Mouse (Mus musculus): ENCODE data around the gene Il4i1. TPM values are rescaled to one million over a fixed set of nuclear protein-coding genes. Genes with fewer than 3 reads are reported as not detected.

The Il4i1 gene
- total and polyA plus RNA-seq, 2 experiments from 2014 or later = 0.62 TPM; not detected in 1

- H3K27me3 ChIP-seq (ENCODE audit: insufficient read depth, low read length) = no peaks in the 10 kb centered on the region
- no peak overlapping the region for H3K9ac ChIP-seq (replicated peaks; ENCODE audit: low read length, poor library complexity, severe bottlenecking)
- no peak for TF ChIP-seq CTCF (IDR thresholded peaks at IDR 0.05)
- no peak overlapping the region for H3K4me3 ChIP-seq (ENCODE audit: low read depth, low read length)
- no peak overlapping the region for H3K27ac ChIP-seq (ENCODE audit: low read depth, low read length)
- H3K9me3 ChIP-seq (ENCODE audit: low read length) = no peaks in the 10 kb centered on the region
- H3K4me2 ChIP-seq (ENCODE audit: low read depth, low read length, poor library complexity, severe bottlenecking) = no peak overlapping the region
- ATAC-seq (ENCODE audit: low FRiP score) (no peak), DNase-seq (ENCODE audit: low spot score) (no peak)
- peaks cover 13% of the 10 kb centered on the region; the same call in 1 of the 2 replicates for H3K4me1 ChIP-seq (ENCODE audit: insufficient read depth, low read length)
- WGBS = 93% methylated on average over 12 of the region's 12 CpGs
- H3K36me3 ChIP-seq (ENCODE audit: insufficient read depth, low read length) = peaks cover 8% of the 10 kb centered on the region
Observed at GRCm38 (mm10) chr7:44851625-44852234, 35.5 kb downstream of the Il4i1 start.

GRCm38 (mm10) chr7:44852259-44853027 is 36.3 kb downstream of the Il4i1 start:
- Histone ChIP-seq H3K36me3 (ENCODE audit: insufficient read depth, low read length) (peaks cover 6% of the 10 kb centered on the region; the same call in 1 of the 2 replicates), H3K9me3 (ENCODE audit: low read length) (no peaks in the 10 kb centered on the region), H3K27ac (ENCODE audit: low read depth, low read length) (no peak overlapping the region), H3K4me3 (ENCODE audit: low read depth, low read length) (no peak overlapping the region), H3K4me2 (ENCODE audit: low read depth, low read length, poor library complexity, severe bottlenecking) (no peak overlapping the region), H3K9ac (replicated peaks; ENCODE audit: low read length, poor library complexity, severe bottlenecking) (no peak overlapping the region), H3K27me3 (ENCODE audit: insufficient read depth, low read length) (no peaks in the 10 kb centered on the region), H3K4me1 (ENCODE audit: insufficient read depth, low read length) (peaks cover 10% of the 10 kb centered on the region; the same call in 1 of the 2 replicates)
- ATAC-seq (ENCODE audit: low FRiP score) (no peak), DNase-seq (ENCODE audit: low spot score) (no peak)
- no peak for TF ChIP-seq CTCF (IDR thresholded peaks at IDR 0.05)
- WGBS = 92% methylated on average over 35 of the region's 36 CpGs

GRCm38 (mm10) chr7:44853065-44853464 is 36.9 kb downstream of the Il4i1 start:
- Histone ChIP-seq H3K9me3 (ENCODE audit: low read length) (no peaks in the 10 kb centered on the region), H3K4me2 (ENCODE audit: low read depth, low read length, poor library complexity, severe bottlenecking) (no peak overlapping the region), H3K27me3 (ENCODE audit: insufficient read depth, low read length) (no peaks in the 10 kb centered on the region), H3K4me1 (ENCODE audit: insufficient read depth, low read length) (peaks cover 8% of the 10 kb centered on the region; the same call in 1 of the 2 replicates), H3K9ac (replicated peaks; ENCODE audit: low read length, poor library complexity, severe bottlenecking) (0 out of 2 replicates have a peak overlapping the region, but pooled peaks have one; percentile 33), H3K36me3 (ENCODE audit: insufficient read depth, low read length) (peaks cover 6% of the 10 kb centered on the region; the same call in 1 of the 2 replicates), H3K4me3 (ENCODE audit: low read depth, low read length) (no peak overlapping the region), H3K27ac (ENCODE audit: low read depth, low read length) (no peak overlapping the region)
- no peak for DNase-seq (ENCODE audit: low spot score)
- WGBS = 96% methylated on average over 2 of the region's 2 CpGs
- no peak for TF ChIP-seq CTCF (IDR thresholded peaks at IDR 0.05)
- no peak for ATAC-seq (ENCODE audit: low FRiP score)

- TF ChIP-seq CTCF (IDR thresholded peaks at IDR 0.05) = no peak
- H3K27ac ChIP-seq (ENCODE audit: low read depth, low read length) = peak overlapping the region; percentile 77
- 28% methylated on average over 26 of the region's 26 CpGs for WGBS
- H3K4me1 ChIP-seq (ENCODE audit: insufficient read depth, low read length) = peaks cover 12% of the 10 kb centered on the region; the same call in 1 of the 2 replicates
- peak overlapping the region; percentile 32 for H3K4me3 ChIP-seq (ENCODE audit: low read depth, low read length)
- H3K9me3 ChIP-seq (ENCODE audit: low read length) = no peaks in the 10 kb centered on the region
- peaks cover 6% of the 10 kb centered on the region; the same call in 1 of the 2 replicates for H3K36me3 ChIP-seq (ENCODE audit: insufficient read depth, low read length)
- H3K9ac ChIP-seq (replicated peaks; ENCODE audit: low read length, poor library complexity, severe bottlenecking) = peak overlapping the region; percentile 48; the same call in 1 of the 2 replicates
- H3K27me3 ChIP-seq (ENCODE audit: insufficient read depth, low read length) = no peaks in the 10 kb centered on the region
- peak overlapping the region; percentile 62 for H3K4me2 ChIP-seq (ENCODE audit: low read depth, low read length, poor library complexity, severe bottlenecking)
- ATAC-seq (ENCODE audit: low FRiP score) (no peak), DNase-seq (ENCODE audit: low spot score) (no peak)
Observed at GRCm38 (mm10) chr7:44853596-44854355, 37.6 kb downstream of the Il4i1 start.

GRCm38 (mm10) chr7:44854356-44855031 is 38.3 kb downstream of the Il4i1 start:
- peaks cover 6% of the 10 kb centered on the region; the same call in 1 of the 2 replicates for H3K36me3 ChIP-seq (ENCODE audit: insufficient read depth, low read length)
- peak overlapping the region; percentile 77 for H3K27ac ChIP-seq (ENCODE audit: low read depth, low read length)
- peak overlapping the region; percentile 48 for H3K9ac ChIP-seq (replicated peaks; ENCODE audit: low read length, poor library complexity, severe bottlenecking)
- H3K4me3 ChIP-seq (ENCODE audit: low read depth, low read length) = peak overlapping the region; percentile 32
- H3K27me3 ChIP-seq (ENCODE audit: insufficient read depth, low read length) = no peaks in the 10 kb centered on the region
- 6% methylated on average over 45 of the region's 45 CpGs for WGBS
- peak overlapping the region; percentile 62 for H3K4me2 ChIP-seq (ENCODE audit: low read depth, low read length, poor library complexity, severe bottlenecking)
- H3K4me1 ChIP-seq (ENCODE audit: insufficient read depth, low read length) = peaks cover 12% of the 10 kb centered on the region; the same call in 1 of the 2 replicates
- peak; percentile 78 for DNase-seq (ENCODE audit: low spot score)
- TF ChIP-seq CTCF (IDR thresholded peaks at IDR 0.05) = no peak
- H3K9me3 ChIP-seq (ENCODE audit: low read length) = no peaks in the 10 kb centered on the region
- ATAC-seq (ENCODE audit: low FRiP score) = no peak
